Mouse (Mus musculus): ENCODE results near the gene Slc35a1. TPM values are rescaled to one million over a fixed set of nuclear protein-coding genes. Genes with fewer than 3 reads are reported as not detected.

The Slc35a1 gene
- polyA plus RNA-seq, 1 experiment = 0.87 TPM

- H3K4me1 ChIP-seq = no peaks in the 10 kb centered on the region
- no peaks in the 10 kb centered on the region for H3K36me3 ChIP-seq (replicated peaks; ENCODE audit: low read length)
- H3K4me3 ChIP-seq (replicated peaks) = no peak overlapping the region
- peaks cover 20% of the 10 kb centered on the region for H3K9me3 ChIP-seq
- no peaks in the 10 kb centered on the region for H3K27me3 ChIP-seq (replicated peaks)
- TF ChIP-seq FLI1 (IDR thresholded peaks at IDR 0.05; ENCODE audit: low read length) (no peak), GATA1 (IDR thresholded peaks at IDR 0.05; ENCODE audit: borderline replicate concordance, low read length) (no peak)
Measured at GRCm38 (mm10) chr4:34708127-34708526, 20.9 kb upstream of the Slc35a1 start.

- TF ChIP-seq FLI1 (IDR thresholded peaks at IDR 0.05; ENCODE audit: low read length) = no peak
- no peak for TF ChIP-seq GATA1 (IDR thresholded peaks at IDR 0.05; ENCODE audit: borderline replicate concordance, low read length)
- no peak overlapping the region for H3K4me3 ChIP-seq (replicated peaks)
- H3K4me1 ChIP-seq = no peaks in the 10 kb centered on the region
Measured at GRCm38 (mm10) chr4:34707248-34707647, 20.0 kb upstream of the Slc35a1 start.

GRCm38 (mm10) chr4:34703029-34703428 is 15.8 kb upstream of the Slc35a1 start:
- no peaks in the 10 kb centered on the region for H3K36me3 ChIP-seq (replicated peaks; ENCODE audit: low read length)
- H3K4me1 ChIP-seq = no peaks in the 10 kb centered on the region
- peaks cover 7% of the 10 kb centered on the region; the same call in 1 of the 2 replicates for H3K9me3 ChIP-seq
- peaks cover 1% of the 10 kb centered on the region for H3K27me3 ChIP-seq (replicated peaks)
- no peak overlapping the region for H3K4me3 ChIP-seq (replicated peaks)
- TF ChIP-seq GATA1 (IDR thresholded peaks at IDR 0.05; ENCODE audit: borderline replicate concordance, low read length) = no peak
- TF ChIP-seq FLI1 (IDR thresholded peaks at IDR 0.05; ENCODE audit: low read length) = no peak

More at GRCm38 (mm10) chr4:34707248-34707647, 20.0 kb upstream of the Slc35a1 start:
- Histone ChIP-seq H3K9me3 (peaks cover 20% of the 10 kb centered on the region), H3K36me3 (replicated peaks; ENCODE audit: low read length) (no peaks in the 10 kb centered on the region), H3K27me3 (replicated peaks) (no peaks in the 10 kb centered on the region)

GRCm38 (mm10) chr4:34702231-34702630 is 15.0 kb upstream of the Slc35a1 start:
- no peaks in the 10 kb centered on the region for H3K36me3 ChIP-seq (replicated peaks; ENCODE audit: low read length)
- H3K4me3 ChIP-seq (replicated peaks) = no peak overlapping the region
- peaks cover 7% of the 10 kb centered on the region; the same call in 1 of the 2 replicates for H3K9me3 ChIP-seq
- no peak for TF ChIP-seq FLI1 (IDR thresholded peaks at IDR 0.05; ENCODE audit: low read length)
- no peak for TF ChIP-seq GATA1 (IDR thresholded peaks at IDR 0.05; ENCODE audit: borderline replicate concordance, low read length)
- H3K4me1 ChIP-seq = no peaks in the 10 kb centered on the region
- peaks cover 1% of the 10 kb centered on the region for H3K27me3 ChIP-seq (replicated peaks)

GRCm38 (mm10) chr4:34701528-34701927 is 14.3 kb upstream of the Slc35a1 start:
- TF ChIP-seq FLI1 (IDR thresholded peaks at IDR 0.05; ENCODE audit: low read length) (no peak), GATA1 (IDR thresholded peaks at IDR 0.05; ENCODE audit: borderline replicate concordance, low read length) (no peak)
- Histone ChIP-seq H3K36me3 (replicated peaks; ENCODE audit: low read length) (no peaks in the 10 kb centered on the region), H3K9me3 (peaks cover 7% of the 10 kb centered on the region; the same call in 1 of the 2 replicates), H3K4me3 (replicated peaks) (no peak overlapping the region), H3K4me1 (no peaks in the 10 kb centered on the region), H3K27me3 (replicated peaks) (peaks cover 1% of the 10 kb centered on the region)

GRCm38 (mm10) chr4:34688021-34688420 is 783 bp upstream of the Slc35a1 start:
- Histone ChIP-seq H3K27me3 (replicated peaks) (no peaks in the 10 kb centered on the region), H3K4me1 (peaks cover 19% of the 10 kb centered on the region), H3K36me3 (replicated peaks; ENCODE audit: low read length) (peaks cover 2% of the 10 kb centered on the region), H3K9me3 (no peaks in the 10 kb centered on the region), H3K4me3 (replicated peaks) (no peak overlapping the region)
- no peak for TF ChIP-seq GATA1 (IDR thresholded peaks at IDR 0.05; ENCODE audit: borderline replicate concordance, low read length)
- TF ChIP-seq FLI1 (IDR thresholded peaks at IDR 0.05; ENCODE audit: low read length) = no peak

- Histone ChIP-seq H3K4me1 (peaks cover 6% of the 10 kb centered on the region), H3K9me3 (no peaks in the 10 kb centered on the region), H3K36me3 (replicated peaks; ENCODE audit: low read length) (peaks cover 46% of the 10 kb centered on the region), H3K27me3 (replicated peaks) (no peaks in the 10 kb centered on the region), H3K4me3 (replicated peaks) (no peak overlapping the region)
- TF ChIP-seq GATA1 (IDR thresholded peaks at IDR 0.05; ENCODE audit: borderline replicate concordance, low read length) (no peak), FLI1 (IDR thresholded peaks at IDR 0.05; ENCODE audit: low read length) (no peak)
Measured at GRCm38 (mm10) chr4:34680530-34680929, 6.7 kb downstream of the Slc35a1 start.

GRCm38 (mm10) chr4:34673721-34674120 is 13.5 kb downstream of the Slc35a1 start:
- no peaks in the 10 kb centered on the region for H3K27me3 ChIP-seq (replicated peaks)
- TF ChIP-seq GATA1 (IDR thresholded peaks at IDR 0.05; ENCODE audit: borderline replicate concordance, low read length) (no peak), FLI1 (IDR thresholded peaks at IDR 0.05; ENCODE audit: low read length) (no peak)
- peaks cover 59% of the 10 kb centered on the region for H3K36me3 ChIP-seq (replicated peaks; ENCODE audit: low read length)
- H3K9me3 ChIP-seq = no peaks in the 10 kb centered on the region
- H3K4me3 ChIP-seq (replicated peaks) = no peak overlapping the region
- H3K4me1 ChIP-seq = no peaks in the 10 kb centered on the region

GRCm38 (mm10) chr4:34667923-34668322 is 19.3 kb downstream of the Slc35a1 start:
- H3K36me3 ChIP-seq (replicated peaks; ENCODE audit: low read length) = peaks cover 76% of the 10 kb centered on the region
- H3K27me3 ChIP-seq (replicated peaks) = no peaks in the 10 kb centered on the region
- no peak overlapping the region for H3K4me3 ChIP-seq (replicated peaks)
- TF ChIP-seq GATA1 (IDR thresholded peaks at IDR 0.05; ENCODE audit: borderline replicate concordance, low read length) (no peak), FLI1 (IDR thresholded peaks at IDR 0.05; ENCODE audit: low read length) (no peak)
- peaks cover 4% of the 10 kb centered on the region; the same call in 1 of the 2 replicates for H3K4me1 ChIP-seq
- H3K9me3 ChIP-seq = no peaks in the 10 kb centered on the region

GRCm38 (mm10) chr4:34661927-34662326 is 25.3 kb downstream of the Slc35a1 start:
- Histone ChIP-seq H3K4me3 (replicated peaks) (peak overlapping the region; percentile 7), H3K27me3 (replicated peaks) (no peaks in the 10 kb centered on the region), H3K9me3 (no peaks in the 10 kb centered on the region), H3K4me1 (no peaks in the 10 kb centered on the region), H3K36me3 (replicated peaks; ENCODE audit: low read length) (peaks cover 98% of the 10 kb centered on the region)
- TF ChIP-seq FLI1 (IDR thresholded peaks at IDR 0.05; ENCODE audit: low read length) (no peak), GATA1 (IDR thresholded peaks at IDR 0.05; ENCODE audit: borderline replicate concordance, low read length) (no peak)

- no peak for TF ChIP-seq FLI1 (IDR thresholded peaks at IDR 0.05; ENCODE audit: low read length)
- TF ChIP-seq GATA1 (IDR thresholded peaks at IDR 0.05; ENCODE audit: borderline replicate concordance, low read length) = no peak
- peak overlapping the region; percentile 7 for H3K4me3 ChIP-seq (replicated peaks)
- H3K36me3 ChIP-seq (replicated peaks; ENCODE audit: low read length) = peaks cover 98% of the 10 kb centered on the region
- no peaks in the 10 kb centered on the region for H3K27me3 ChIP-seq (replicated peaks)
- H3K9me3 ChIP-seq = no peaks in the 10 kb centered on the region
- H3K4me1 ChIP-seq = no peaks in the 10 kb centered on the region
Measured at GRCm38 (mm10) chr4:34661514-34661913, 25.7 kb downstream of the Slc35a1 start.
